Mouse (Mus musculus) CH12.LX (cell line): Measurements from ENCODE around the gene H1fx.

Experiments used
- CHD2 ChIP-seq: IDR thresholded peaks from 2 replicates; pipeline ENCODE4 v1.6.1; 2011; ENCODE audit warnings: low read length, improper control_type of control experiment
- JUND ChIP-seq: conservative IDR thresholded peaks from 2 replicates; pipeline ENCODE4 v1.6.1; 2011; ENCODE audit warnings: low read depth, low read length, improper control_type of control experiment
- POLR2A ChIP-seq: IDR thresholded peaks from 2 replicates; pipeline ENCODE4 v1.6.1; 2011; ENCODE audit warnings: low read depth, mild to moderate bottlenecking, improper control_type of control experiment, low read length

GRCm38 (mm10) chr6:87970041-87970440, 11.4 kb downstream of the H1fx start:
- TF ChIP-seq POLR2A, result no peak
- TF ChIP-seq CHD2, result no peak
- no peak for TF ChIP-seq JUND
